Mouse (Mus musculus) lung, adult 2 months (tissue): Measurements from ENCODE around the gene Noc3l. TPM values are rescaled to one million over a fixed set of nuclear protein-coding genes. Genes with fewer than 3 reads are reported as not detected.
A peak's percentile ranks its signal among the peaks of the same experiment; 100 is the strongest.

Source experiments
- DNase-seq: peaks from one replicate; pipeline ENCODE4 v3.0.0; 2022
- H3K4me1 ChIP-seq: fragments of 200-500 bp; 2 replicates; pipeline ENCODE4 v1.6.1; 2011; ENCODE audit warnings: low read length; ENCODE audit not compliant: control insufficient read depth, insufficient read depth
- H3K4me3 ChIP-seq: fragments of 200-500 bp; replicated peaks from 2 replicates; pipeline ENCODE3; 2011; ENCODE audit warnings: low read depth, mild to moderate bottlenecking, control low read depth, low read length; ENCODE audit errors: extremely low read depth
- CTCF ChIP-seq: fragments of 200-500 bp; IDR thresholded peaks from 2 replicates; pipeline ENCODE4 v1.5.1; 2011; ENCODE audit warnings: mild to moderate bottlenecking, low read length, control low read depth; ENCODE audit not compliant: insufficient read depth
- POLR2A ChIP-seq: fragments of 200-500 bp; IDR thresholded peaks from 2 replicates; pipeline ENCODE4 v1.6.1; 2011; ENCODE audit warnings: low read depth, mild to moderate bottlenecking, control low read depth, low read length, borderline replicate concordance; ENCODE audit errors: extremely low read depth
- WGBS: fragments of 180-500 bp; shearing (Covaris S2); methylation state at CpG from one replicate; pipeline ENCODE4 v1.1.7; 2018; 5-methylcytosine and 5-hydroxymethylcytosine counted together
- polyA plus RNA-seq: library from polyadenylated mRNA; depleted of rRNA; stranded (reverse); fragments of >200 nt; gene quantifications from 2 replicates; pipeline ENCODE4 v1.2.3, GENCODE M21; 2012; rRNA removed

The Noc3l gene
- 1.9 and 2.7 TPM in 2 replicates for polyA plus RNA-seq

- H3K4me3 ChIP-seq: peak within 1 kb of the TSS; percentile 96
- peaks cover 6% of the 10 kb centered on the region for H3K4me1 ChIP-seq
- peak; percentile 95 for DNase-seq
- WGBS: under 1% methylated on average over 38 of the region's 38 CpGs
- TF ChIP-seq POLR2A (0 out of 2 replicates have a peak, but pooled peaks have one; percentile 50), CTCF (peak; percentile 69)
These were observed at the start of gene Noc3l for GRCm38 (mm10) chr19:38818766-38819426. Noc3l (minus strand) TSS chr19:38819237.

- Histone ChIP-seq H3K4me3 (no peak overlapping the region), H3K4me1 (no peaks in the 10 kb centered on the region)
- no peak for TF ChIP-seq CTCF
- TF ChIP-seq POLR2A: no peak
- 88% methylated on average over 6 of the region's 6 CpGs for WGBS
- DNase-seq: no peak
These were observed 43.5 kb upstream of the Noc3l start for GRCm38 (mm10) chr19:38862523-38862922.

GRCm38 (mm10) chr19:38858224-38858623, 39.2 kb upstream of the Noc3l start:
- Histone ChIP-seq H3K4me1 (peaks cover 2% of the 10 kb centered on the region; the same call in 1 of the 2 replicates), H3K4me3 (no peak overlapping the region)
- TF ChIP-seq CTCF: no peak
- no peak for TF ChIP-seq POLR2A
- 96% methylated on average over 3 of the region's 3 CpGs for WGBS
- no peak for DNase-seq

GRCm38 (mm10) chr19:38846373-38846772, 27.3 kb upstream of the Noc3l start:
- H3K4me3 ChIP-seq: no peak overlapping the region
- H3K4me1 ChIP-seq: no peaks in the 10 kb centered on the region
- 63% methylated on average over 2 of the region's 2 CpGs for WGBS
- no peak for DNase-seq
- TF ChIP-seq POLR2A (no peak), CTCF (no peak)

GRCm38 (mm10) chr19:38844817-38845216, 25.8 kb upstream of the Noc3l start:
- no peak for DNase-seq

GRCm38 (mm10) chr19:38837171-38837641, 18.2 kb upstream of the Noc3l start:
- under 1% methylated on average over 54 of the region's 54 CpGs for WGBS
- peak overlapping the region; percentile 84 for H3K4me3 ChIP-seq
- peak; percentile 57 for DNase-seq
- no peaks in the 10 kb centered on the region for H3K4me1 ChIP-seq
- TF ChIP-seq POLR2A: no peak
- TF ChIP-seq CTCF: no peak

More at GRCm38 (mm10) chr19:38844817-38845216, 25.8 kb upstream of the Noc3l start:
- H3K4me1 ChIP-seq: no peaks in the 10 kb centered on the region
- TF ChIP-seq POLR2A: no peak
- no peak overlapping the region for H3K4me3 ChIP-seq
- 82% methylated on average over 5 of the region's 5 CpGs for WGBS

GRCm38 (mm10) chr19:38836438-38837170, 17.6 kb upstream of the Noc3l start, which contains the start of gene Tbc1d12:
Tbc1d12 (plus strand) TSS chr19:38836579.
- Histone ChIP-seq H3K4me3 (peak within 1 kb of the TSS; percentile 84), H3K4me1 (no peaks in the 10 kb centered on the region)
- peak; percentile 87 for DNase-seq
- 1% methylated on average over 86 of the region's 101 CpGs for WGBS
- no peak for TF ChIP-seq CTCF
- TF ChIP-seq POLR2A: peak; percentile 57; the same call in 1 of the 2 replicates

- TF ChIP-seq CTCF (no peak), POLR2A (no peak)
- peak overlapping the region; percentile 84 for H3K4me3 ChIP-seq
- DNase-seq: no peak
- no peaks in the 10 kb centered on the region for H3K4me1 ChIP-seq
- WGBS: 16% methylated on average over 10 of the region's 10 CpGs
These were observed 17.0 kb upstream of the Noc3l start for GRCm38 (mm10) chr19:38836084-38836437.

- WGBS: 30% methylated on average over 1 of the region's 1 CpGs
- no peak for DNase-seq
These were observed 14.2 kb upstream of the Noc3l start for GRCm38 (mm10) chr19:38833224-38833623.

More at GRCm38 (mm10) chr19:38833224-38833623, 14.2 kb upstream of the Noc3l start:
- TF ChIP-seq POLR2A (no peak), CTCF (no peak)
- Histone ChIP-seq H3K4me1 (no peaks in the 10 kb centered on the region), H3K4me3 (no peak overlapping the region)
